Mouse (Mus musculus): ENCODE data around the gene Sept12.

The Sept12 gene

GRCm38 (mm10) chr16:4997553-4997952 lies at the start of gene Sept12:
TSS of gene Sept12 (minus strand) at chr16:4997852.
- DNase-seq, result peak; percentile 17

GRCm38 (mm10) chr16:5045322-5045721 lies 47.7 kb upstream of the Sept12 start:
- DNase-seq, result no peak

- peak; percentile 20 for DNase-seq
Observed at GRCm38 (mm10) chr16:5036649-5037234, 39.1 kb upstream of the Sept12 start.

GRCm38 (mm10) chr16:5035591-5035990 lies 37.9 kb upstream of the Sept12 start:
- DNase-seq, result no peak

- DNase-seq, result no peak
Observed at GRCm38 (mm10) chr16:5029847-5030246, 32.2 kb upstream of the Sept12 start.

- DNase-seq, result no peak
Observed at GRCm38 (mm10) chr16:5024021-5024420, 26.4 kb upstream of the Sept12 start.

GRCm38 (mm10) chr16:5014578-5014977 lies 16.9 kb upstream of the Sept12 start:
- DNase-seq, result no peak

GRCm38 (mm10) chr16:5013054-5013838 lies 15.6 kb upstream of the Sept12 start, which contains the start of gene Rogdi:
TSS of gene Rogdi (minus strand) at chr16:5013553.
- DNase-seq, result peak; percentile 99

GRCm38 (mm10) chr16:5012036-5013005 lies 14.7 kb upstream of the Sept12 start:
- DNase-seq, result peak; percentile 66

- DNase-seq, result no peak
Observed at GRCm38 (mm10) chr16:5011285-5011684, 13.6 kb upstream of the Sept12 start.

GRCm38 (mm10) chr16:5010371-5010935 lies 12.8 kb upstream of the Sept12 start:
- no peak for DNase-seq

- peak; percentile 22 for DNase-seq
Observed at GRCm38 (mm10) chr16:5008076-5008475, 10.4 kb upstream of the Sept12 start.

GRCm38 (mm10) chr16:5007492-5007891 lies 9.8 kb upstream of the Sept12 start:
- peak; percentile 14 for DNase-seq

GRCm38 (mm10) chr16:5007067-5007466 lies 9.4 kb upstream of the Sept12 start, which contains the start of gene Smim22:
TSS of gene Smim22 (plus strand) at chr16:5007288.
- peak; percentile 84 for DNase-seq

GRCm38 (mm10) chr16:5000611-5001010 lies 3.0 kb upstream of the Sept12 start:
- peak; percentile 28 for DNase-seq

GRCm38 (mm10) chr16:4998984-4999383 lies 1.3 kb upstream of the Sept12 start:
- no peak for DNase-seq

- DNase-seq, result no peak
Observed at GRCm38 (mm10) chr16:4993276-4993675, 4.4 kb downstream of the Sept12 start.

- no peak for DNase-seq
Observed at GRCm38 (mm10) chr16:4984717-4985116, 12.9 kb downstream of the Sept12 start.

- DNase-seq, result peak; percentile 55
Observed at GRCm38 (mm10) chr16:4979755-4980380, 17.8 kb downstream of the Sept12 start.

GRCm38 (mm10) chr16:4978275-4979051 lies 19.2 kb downstream of the Sept12 start:
- DNase-seq, result peak; percentile 43

- DNase-seq, result no peak
Observed at GRCm38 (mm10) chr16:4976180-4976579, 21.5 kb downstream of the Sept12 start.

Data from kidney, postnatal 14 days (tissue).